Mouse (Mus musculus) midbrain, embryonic 16.5 days (tissue): Measurements from ENCODE around the gene 2410004P03Rik. TPM values are rescaled to one million over a fixed set of nuclear protein-coding genes. Genes with fewer than 3 reads are reported as not detected.

Experiments used
- ATAC-seq: fragments of 200-750 bp; cut with Nextera tagmentation; 2 replicates; pipeline ENCODE4 v1.8.0; 2017; ENCODE audit warnings: moderate TSS enrichment
- H3K27ac ChIP-seq: fragments of 300-500 bp; sonication (generic); 2 replicates; pipeline ENCODE4 v1.5.1; 2014; ENCODE audit warnings: mild to moderate bottlenecking, low read length, mixed read lengths
- H3K27me3 ChIP-seq: fragments of 300-500 bp; sonication (generic); 2 replicates; pipeline ENCODE4 v1.6.1; 2014; ENCODE audit warnings: low read depth, low read length, mixed read lengths; ENCODE audit not compliant: control insufficient read depth, insufficient read depth
- H3K36me3 ChIP-seq: fragments of 300-500 bp; sonication (generic); 2 replicates; pipeline ENCODE4 v1.6.1; 2014; ENCODE audit warnings: mild to moderate bottlenecking, low read length, moderate library complexity, mixed read lengths; ENCODE audit not compliant: control insufficient read depth, insufficient read depth
- H3K4me1 ChIP-seq: fragments of 300-500 bp; sonication (generic); 2 replicates; pipeline ENCODE4 v1.6.1; 2014; ENCODE audit warnings: mild to moderate bottlenecking, low read length, mixed read lengths; ENCODE audit not compliant: control insufficient read depth, insufficient read depth
- H3K4me2 ChIP-seq: fragments of 300-500 bp; sonication (generic); 2 replicates; pipeline ENCODE4 v1.6.1; 2014; ENCODE audit warnings: mild to moderate bottlenecking, low read length, mixed read lengths
- H3K4me3 ChIP-seq: fragments of 300-500 bp; sonication (generic); 2 replicates; pipeline ENCODE4 v1.5.1; 2014; ENCODE audit warnings: low read depth, mild to moderate bottlenecking, low read length, moderate library complexity, mixed read lengths
- H3K9ac ChIP-seq: fragments of 300-500 bp; sonication (generic); 2 replicates; pipeline ENCODE4 v1.6.1; 2014; ENCODE audit warnings: low read depth, low read length, mixed read lengths
- H3K9me3 ChIP-seq: fragments of 300-500 bp; sonication (generic); replicated peaks from 2 replicates; pipeline ENCODE4 v1.6.1; 2014; ENCODE audit warnings: mild to moderate bottlenecking, low read length, mixed read lengths; ENCODE audit not compliant: control insufficient read depth, poor library complexity, severe bottlenecking
- WGBS: fragments of 180-500 bp; shearing (Covaris S2); extraction: QIAGEN DNeasy Blood & Tissue Kit; methylation state at CpG from one replicate; pipeline ENCODE4 v1.1.7; 2014; 5-methylcytosine and 5-hydroxymethylcytosine counted together
- polyA plus RNA-seq: library from polyadenylated mRNA; unstranded; fragments of >200 nt; fragmentation: Nextera tagmentation; extraction: Ambion mirVana; gene quantifications from 2 replicates; pipeline ENCODE4 v1.2.1, GENCODE M21; 2015

The 2410004P03Rik gene
- polyA plus RNA-seq, 1 experiment from 2014 or later = 10.5 TPM

DNA sequence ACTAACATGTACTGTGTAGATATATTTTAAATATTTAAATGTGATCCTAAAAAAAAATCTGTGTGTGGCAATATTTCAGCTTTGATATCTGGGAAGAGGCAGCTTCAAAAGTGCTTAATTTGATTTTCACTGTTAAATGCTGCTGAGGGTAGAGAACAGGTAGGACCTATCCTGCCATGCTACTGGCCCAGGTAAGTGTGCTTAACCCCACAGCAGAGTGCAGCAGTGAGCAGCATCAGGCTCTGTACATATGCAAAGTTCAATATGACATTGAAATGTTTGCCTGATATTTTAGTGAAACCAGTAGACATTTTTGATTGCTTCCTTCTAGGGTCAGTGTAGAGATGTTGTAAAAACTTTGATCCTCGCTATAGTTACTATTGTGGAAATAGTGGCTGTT is 25.7 kb downstream of the 2410004P03Rik start:
- Histone ChIP-seq H3K9ac (no peak overlapping the region), H3K27ac (no peak overlapping the region), H3K9me3 (no peaks in the 10 kb centered on the region), H3K4me2 (no peak overlapping the region), H3K36me3 (peaks cover 13% of the 10 kb centered on the region), H3K4me1 (no peaks in the 10 kb centered on the region), H3K27me3 (no peaks in the 10 kb centered on the region), H3K4me3 (no peak overlapping the region)
- no peak for ATAC-seq
- 90% methylated on average over 1 of the region's 1 CpGs for WGBS

DNA sequence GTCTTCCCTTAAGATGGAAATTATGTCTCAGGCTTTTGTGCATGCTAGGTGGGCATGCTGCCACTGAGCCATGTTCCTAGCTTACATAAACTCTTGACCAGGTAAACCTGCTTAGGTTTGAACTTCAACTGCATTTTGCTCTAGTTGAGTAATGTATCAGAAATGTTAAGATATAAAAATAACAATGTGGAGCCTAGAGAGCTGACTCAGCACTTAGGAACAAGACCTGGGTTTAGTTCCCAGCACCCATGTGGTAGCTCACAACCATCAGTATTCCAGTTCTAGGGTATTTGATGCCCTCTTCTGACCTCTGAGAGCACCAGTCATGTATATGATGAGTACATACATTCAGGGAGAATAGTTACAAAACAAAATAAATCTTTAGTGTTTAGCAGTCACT is 34.4 kb downstream of the 2410004P03Rik start:
- H3K27ac ChIP-seq = no peak overlapping the region
- H3K9ac ChIP-seq = no peak overlapping the region
- ATAC-seq = no peak
- no peaks in the 10 kb centered on the region for H3K27me3 ChIP-seq
- H3K36me3 ChIP-seq = peaks cover 30% of the 10 kb centered on the region
- H3K4me1 ChIP-seq = no peaks in the 10 kb centered on the region
- H3K4me2 ChIP-seq = no peak overlapping the region
- no peaks in the 10 kb centered on the region for H3K9me3 ChIP-seq
- H3K4me3 ChIP-seq = no peak overlapping the region

DNA sequence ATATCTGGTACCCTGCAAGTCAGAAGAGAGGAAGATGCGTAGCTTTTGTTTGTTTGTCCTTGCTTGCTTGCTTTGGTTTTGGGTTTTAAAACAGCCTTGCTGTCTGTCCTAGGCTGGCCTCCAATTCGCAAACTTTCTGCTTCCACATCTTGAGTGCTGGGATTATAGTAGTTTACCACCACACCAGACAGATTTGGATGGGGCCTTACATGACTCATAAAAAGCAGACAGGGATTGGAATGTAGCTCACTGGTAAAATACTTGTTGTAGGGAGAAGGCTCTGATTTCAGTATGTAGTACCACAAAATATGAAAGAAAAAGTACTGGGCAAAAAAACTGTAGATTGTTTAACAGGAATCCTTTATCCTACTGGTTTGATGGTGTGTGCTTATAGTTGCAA is 44.7 kb downstream of the 2410004P03Rik start:
- H3K9me3 ChIP-seq = no peaks in the 10 kb centered on the region
- no peaks in the 10 kb centered on the region for H3K4me1 ChIP-seq
- H3K27me3 ChIP-seq = no peaks in the 10 kb centered on the region
- H3K9ac ChIP-seq = no peak overlapping the region
- H3K36me3 ChIP-seq = peaks cover 16% of the 10 kb centered on the region
- no peak overlapping the region for H3K4me2 ChIP-seq
- H3K4me3 ChIP-seq = no peak overlapping the region
- no peak overlapping the region for H3K27ac ChIP-seq
- no peak for ATAC-seq
- WGBS = 95% methylated on average over 2 of the region's 2 CpGs

GRCm38 (mm10) chr12:16963354-16963753 is 48.2 kb downstream of the 2410004P03Rik start:
- H3K4me2 ChIP-seq = no peak overlapping the region
- H3K4me3 ChIP-seq = no peak overlapping the region
- no peaks in the 10 kb centered on the region for H3K9me3 ChIP-seq
- no peak for ATAC-seq
- H3K36me3 ChIP-seq = peaks cover 18% of the 10 kb centered on the region
- H3K9ac ChIP-seq = no peak overlapping the region
- H3K27ac ChIP-seq = no peak overlapping the region
- no peaks in the 10 kb centered on the region for H3K27me3 ChIP-seq
- H3K4me1 ChIP-seq = no peaks in the 10 kb centered on the region
- WGBS = 70% methylated on average over 2 of the region's 2 CpGs

DNA sequence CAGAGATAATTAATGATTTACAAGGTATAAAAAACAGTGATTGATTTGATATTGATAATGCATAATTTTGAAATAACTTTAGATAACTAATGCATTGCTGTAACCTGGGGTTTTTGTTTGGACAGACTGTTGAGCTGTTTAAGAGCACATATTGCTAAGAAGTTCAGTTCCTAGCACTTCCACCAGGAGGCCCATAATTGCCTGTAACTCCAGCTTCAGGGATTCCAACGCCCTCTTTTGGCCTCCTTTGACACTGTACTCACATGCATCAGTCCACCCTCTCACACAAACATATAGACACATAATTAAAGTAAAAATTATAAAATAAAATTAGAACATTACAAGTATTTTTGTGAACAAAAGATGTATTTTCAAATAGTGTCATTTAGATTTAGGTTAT is 52.7 kb downstream of the 2410004P03Rik start:
- H3K9ac ChIP-seq = no peak overlapping the region
- peaks cover 27% of the 10 kb centered on the region for H3K36me3 ChIP-seq
- H3K4me2 ChIP-seq = no peak overlapping the region
- H3K27ac ChIP-seq = no peak overlapping the region
- no peak for ATAC-seq
- no peaks in the 10 kb centered on the region for H3K9me3 ChIP-seq
- no peaks in the 10 kb centered on the region for H3K4me1 ChIP-seq
- WGBS = 61% methylated on average over 1 of the region's 1 CpGs
- no peak overlapping the region for H3K4me3 ChIP-seq
- no peaks in the 10 kb centered on the region for H3K27me3 ChIP-seq

Other genes starting within 250 kb of the 2410004P03Rik start
- 0.98 and 2.4 TPM in 2 replicates for gene Greb1, start 210.8 kb downstream of the 2410004P03Rik start, polyA plus RNA-seq
- gene E2f6, start 200.8 kb downstream of the 2410004P03Rik start, polyA plus RNA-seq = 23.7 and 26.8 TPM in 2 replicates
- gene Rock2, start 116.8 kb downstream of the 2410004P03Rik start, polyA plus RNA-seq = 12.5 and 14.5 TPM in 2 replicates
- gene Pqlc3, start 11.3 kb downstream of the 2410004P03Rik start, polyA plus RNA-seq = 1.3 and 1.4 TPM in 2 replicates
- 6.5 TPM in 2 replicates for gene Kcnf1, start 165.2 kb upstream of the 2410004P03Rik start, polyA plus RNA-seq